Mouse (Mus musculus) natural killer cell, adult 2 months (primary cell): ENCODE results near the gene Mccc2.
"Not testable (repeated sequence)": the region's sequence is repeated elsewhere in the genome, so short reads cannot be mapped to it uniquely, and the experiment has no call there.

ENCODE experiments used
- DNase-seq, 2 experiments: peaks; one replicate each; pipeline ENCODE4 v3.0.0; 2022; ENCODE audit warnings: low spot score in 2 of 2

The Mccc2 gene

GRCm38 (mm10) chr13:100014906-100015895 is at the start of gene Mccc2:
Gene Mccc2 (minus strand): TSS chr13:100015639.
- DNase-seq = peak; percentile 52 to 62

GRCm38 (mm10) chr13:100063936-100064335 is 48.5 kb upstream of the Mccc2 start:
- no peak for DNase-seq

- not testable (repeated sequence) for DNase-seq
Measured at GRCm38 (mm10) chr13:100057738-100058137, 42.3 kb upstream of the Mccc2 start.

- DNase-seq = no peak
Measured at GRCm38 (mm10) chr13:100026013-100026412, 10.6 kb upstream of the Mccc2 start.

GRCm38 (mm10) chr13:100016891-100017290 is 1.5 kb upstream of the Mccc2 start:
- no peak for DNase-seq

- no peak for DNase-seq
Measured at GRCm38 (mm10) chr13:100015937-100016336, 498 bp upstream of the Mccc2 start.

GRCm38 (mm10) chr13:100005911-100006496 is 9.4 kb downstream of the Mccc2 start:
- no peak for DNase-seq

- peak; percentile 45 to 76 for DNase-seq
Measured at GRCm38 (mm10) chr13:100001790-100002196, 13.6 kb downstream of the Mccc2 start.

GRCm38 (mm10) chr13:99999078-99999477 is 16.4 kb downstream of the Mccc2 start:
- no peak for DNase-seq

- no peak for DNase-seq
Measured at GRCm38 (mm10) chr13:99998099-99998498, 17.3 kb downstream of the Mccc2 start.

- no peak for DNase-seq
Measured at GRCm38 (mm10) chr13:99989592-99989991, 25.8 kb downstream of the Mccc2 start.

- DNase-seq = no peak
Measured at GRCm38 (mm10) chr13:99983320-99983719, 32.1 kb downstream of the Mccc2 start.

GRCm38 (mm10) chr13:99979406-99979805 is 36.0 kb downstream of the Mccc2 start:
- DNase-seq = no peak

GRCm38 (mm10) chr13:99970089-99970488 is 45.4 kb downstream of the Mccc2 start:
- DNase-seq = no peak

GRCm38 (mm10) chr13:99967013-99967678 is 48.3 kb downstream of the Mccc2 start:
- DNase-seq = no peak

GRCm38 (mm10) chr13:99963814-99964213 is 51.6 kb downstream of the Mccc2 start:
- DNase-seq = no peak

- no peak for DNase-seq
Measured at GRCm38 (mm10) chr13:99961661-99962060, 53.8 kb downstream of the Mccc2 start.

GRCm38 (mm10) chr13:99955591-99955944 is 59.9 kb downstream of the Mccc2 start:
- peak in 1 of 2 experiments; percentile 34 for DNase-seq

- no peak for DNase-seq
Measured at GRCm38 (mm10) chr13:99954902-99955590, 60.4 kb downstream of the Mccc2 start.

- no peak for DNase-seq
Measured at GRCm38 (mm10) chr13:99947417-99947816, 68.0 kb downstream of the Mccc2 start.

- no peak for DNase-seq
Measured at GRCm38 (mm10) chr13:99943525-99943924, 71.9 kb downstream of the Mccc2 start.

- no peak for DNase-seq
Measured at GRCm38 (mm10) chr13:99940601-99941000, 74.8 kb downstream of the Mccc2 start.
